Mouse (Mus musculus) liver, embryonic 11.5 days (tissue): ENCODE measurements around the gene Usp4. TPM values are rescaled to one million over a fixed set of nuclear protein-coding genes. Genes with fewer than 3 reads are reported as not detected.

ENCODE experiments used
- ATAC-seq: fragments of 200-750 bp; cut with Nextera tagmentation; replicated peaks from 2 replicates; pipeline ENCODE4 v1.8.0; 2017; ENCODE audit warnings: moderate number of reproducible peaks, mild to moderate bottlenecking, moderate TSS enrichment, moderate library complexity; ENCODE audit not compliant: low FRiP score
- DNase-seq: peaks from one replicate; pipeline ENCODE4 v3.0.0-alpha.2; 2017; ENCODE audit warnings: low spot score
- H3K27ac ChIP-seq: fragments of 300-500 bp; sonication (generic); 2 replicates; pipeline ENCODE4 v1.5.1; 2014; ENCODE audit warnings: mild to moderate bottlenecking, low read depth, low read length, control low read depth
- H3K27me3 ChIP-seq: fragments of 300-500 bp; sonication (generic); replicated peaks from 2 replicates; pipeline ENCODE4 v1.6.1; 2014; ENCODE audit warnings: low read length, mixed read lengths; ENCODE audit not compliant: control insufficient read depth, insufficient read depth
- H3K36me3 ChIP-seq: fragments of 300-500 bp; sonication (generic); 2 replicates; pipeline ENCODE4 v1.6.1; 2014; ENCODE audit warnings: mild to moderate bottlenecking, low read length, moderate library complexity, mixed read lengths; ENCODE audit not compliant: control insufficient read depth, insufficient read depth
- H3K4me1 ChIP-seq: fragments of 300-500 bp; sonication (generic); replicated peaks from 2 replicates; pipeline ENCODE4 v1.6.1; 2014; ENCODE audit warnings: low read length, mixed read lengths; ENCODE audit not compliant: control insufficient read depth, insufficient read depth
- H3K4me2 ChIP-seq: fragments of 300-500 bp; sonication (generic); 2 replicates; pipeline ENCODE4 v1.6.1; 2014; ENCODE audit warnings: mild to moderate bottlenecking, control low read depth, moderate library complexity
- H3K4me3 ChIP-seq: fragments of 300-500 bp; sonication (generic); 2 replicates; pipeline ENCODE4 v1.5.1; 2014; ENCODE audit warnings: low read depth, low read length, control low read depth
- H3K9ac ChIP-seq: fragments of 300-500 bp; sonication (generic); 2 replicates; pipeline ENCODE4 v1.6.1; 2014; ENCODE audit warnings: low read depth, low read length, control low read depth
- H3K9me3 ChIP-seq: fragments of 300-500 bp; sonication (generic); 2 replicates; pipeline ENCODE4 v1.6.1; 2016; ENCODE audit warnings: low read length, inconsistent platforms, mixed read lengths; ENCODE audit not compliant: control insufficient read depth
- WGBS: fragments of 180-500 bp; shearing (Covaris S2); extraction: QIAGEN DNeasy Blood & Tissue Kit; methylation state at CpG from one replicate; pipeline ENCODE4 v1.1.7; 2014; 5-methylcytosine and 5-hydroxymethylcytosine counted together
- polyA plus RNA-seq: library from polyadenylated mRNA; unstranded; fragments of >200 nt; fragmentation: Nextera tagmentation; extraction: Ambion mirVana; gene quantifications from 2 replicates; pipeline ENCODE4 v1.2.1, GENCODE M21; 2014

Gene Usp4
- polyA plus RNA-seq, 1 experiment from 2014 or later = 114 TPM

DNA sequence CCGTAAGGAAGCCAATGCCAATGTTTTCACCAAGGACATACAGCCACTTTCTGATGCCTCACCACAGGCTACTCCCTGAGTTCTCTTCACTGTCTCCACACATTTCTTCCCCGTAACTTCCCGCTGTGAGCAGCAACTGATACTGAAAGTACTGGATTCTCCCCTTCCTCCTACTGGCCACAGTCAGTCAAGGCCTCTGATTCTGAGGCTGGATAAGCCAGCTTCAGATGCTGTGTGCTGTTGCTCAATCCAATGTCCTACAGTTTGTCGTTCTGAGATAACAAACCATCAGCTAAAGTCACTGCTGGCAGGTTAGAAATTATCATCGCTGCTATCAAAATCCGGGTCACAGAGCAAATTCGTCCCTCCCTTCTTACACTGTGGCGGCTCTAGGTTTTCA, 56.8 kb downstream of the Usp4 start:
- Histone ChIP-seq H3K4me1 (peaks cover 6% of the 10 kb centered on the region), H3K27me3 (no peaks in the 10 kb centered on the region), H3K9ac (no peak overlapping the region), H3K36me3 (no peaks in the 10 kb centered on the region), H3K4me2 (0 out of 2 replicates have a peak overlapping the region, but pooled peaks have one; percentile 3), H3K27ac (no peak overlapping the region), H3K9me3 (no peaks in the 10 kb centered on the region), H3K4me3 (no peak overlapping the region)
- DNase-seq (no peak), ATAC-seq (no peak; the same call in 1 of the 2 replicates)
- 48% methylated on average over 8 of the region's 8 CpGs for WGBS

DNA sequence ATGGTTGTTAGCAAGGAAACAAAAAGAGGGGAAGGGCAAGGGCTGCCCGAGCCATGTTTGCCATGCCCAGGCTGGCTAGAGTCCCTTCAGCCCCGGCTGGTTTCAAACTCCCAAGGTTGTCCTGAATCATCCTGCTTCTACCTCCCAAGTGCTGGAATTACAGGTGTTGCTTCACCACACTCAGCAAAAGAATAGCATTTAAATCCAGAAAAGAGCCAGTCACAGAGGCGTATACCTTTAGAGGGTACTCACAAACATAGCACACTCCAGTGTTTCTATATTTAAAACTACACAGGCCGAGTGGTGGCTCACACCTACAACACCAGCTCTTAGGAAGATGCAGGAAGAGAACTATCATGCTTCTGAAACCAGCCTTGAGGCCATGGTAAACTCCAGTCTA, 61.9 kb downstream of the Usp4 start:
- ATAC-seq = no peak
- no peaks in the 10 kb centered on the region for H3K9me3 ChIP-seq
- H3K27ac ChIP-seq = no peak overlapping the region

DNA sequence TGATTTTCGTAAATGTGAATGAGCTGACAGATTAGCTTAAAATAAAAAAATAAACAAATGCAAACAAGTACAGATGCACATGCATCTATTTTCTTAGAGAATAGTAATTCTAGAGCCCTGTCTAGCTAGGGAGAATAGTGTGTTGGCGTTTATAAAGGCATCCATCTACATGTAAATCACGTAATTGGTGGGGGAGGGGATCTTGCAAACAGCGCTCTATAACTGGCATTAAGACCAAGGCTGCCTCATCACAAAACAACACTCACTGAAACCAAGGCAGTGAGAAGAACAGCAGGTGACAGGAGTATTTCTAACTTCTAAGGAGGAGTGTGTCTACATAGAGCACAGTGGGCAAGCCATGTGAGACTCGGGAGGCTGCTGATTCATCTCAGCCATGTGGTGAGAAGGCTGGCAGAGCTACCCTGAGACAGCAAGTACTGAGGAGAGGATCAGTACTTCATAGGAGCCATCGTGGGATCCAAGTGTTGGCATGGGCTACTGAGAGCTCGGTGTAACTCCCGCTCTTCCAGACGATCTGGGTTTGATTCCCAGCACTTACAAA, 63.8 kb downstream of the Usp4 start:
- H3K4me3 ChIP-seq = no peak overlapping the region
- H3K36me3 ChIP-seq = no peaks in the 10 kb centered on the region
- no peaks in the 10 kb centered on the region for H3K4me1 ChIP-seq
- H3K27ac ChIP-seq = no peak overlapping the region
- no peaks in the 10 kb centered on the region for H3K27me3 ChIP-seq
- no peak overlapping the region for H3K9ac ChIP-seq
- WGBS = 78% methylated on average over 9 of the region's 9 CpGs
- H3K9me3 ChIP-seq = no peaks in the 10 kb centered on the region
- DNase-seq = no peak
- ATAC-seq = no peak
- H3K4me2 ChIP-seq = no peak overlapping the region

More for the DNA sequence above, 61.9 kb downstream of the Usp4 start:
- Histone ChIP-seq H3K36me3 (no peaks in the 10 kb centered on the region), H3K27me3 (no peaks in the 10 kb centered on the region), H3K4me3 (no peak overlapping the region), H3K9ac (no peak overlapping the region), H3K4me1 (peaks cover 4% of the 10 kb centered on the region), H3K4me2 (no peak overlapping the region)
- no peak for DNase-seq
- WGBS = 81% methylated on average over 4 of the region's 4 CpGs

- DNase-seq (no peak), ATAC-seq (no peak)
- no peaks in the 10 kb centered on the region for H3K4me1 ChIP-seq
- no peak overlapping the region for H3K4me2 ChIP-seq
- H3K27me3 ChIP-seq = no peaks in the 10 kb centered on the region
- WGBS = 83% methylated on average over 1 of the region's 1 CpGs
- H3K36me3 ChIP-seq = no peaks in the 10 kb centered on the region
- H3K9ac ChIP-seq = no peak overlapping the region
- no peak overlapping the region for H3K4me3 ChIP-seq
- no peaks in the 10 kb centered on the region for H3K9me3 ChIP-seq
- no peak overlapping the region for H3K27ac ChIP-seq
Observed at GRCm38 (mm10) chr9:108412221-108412620, 64.6 kb downstream of the Usp4 start.

DNA sequence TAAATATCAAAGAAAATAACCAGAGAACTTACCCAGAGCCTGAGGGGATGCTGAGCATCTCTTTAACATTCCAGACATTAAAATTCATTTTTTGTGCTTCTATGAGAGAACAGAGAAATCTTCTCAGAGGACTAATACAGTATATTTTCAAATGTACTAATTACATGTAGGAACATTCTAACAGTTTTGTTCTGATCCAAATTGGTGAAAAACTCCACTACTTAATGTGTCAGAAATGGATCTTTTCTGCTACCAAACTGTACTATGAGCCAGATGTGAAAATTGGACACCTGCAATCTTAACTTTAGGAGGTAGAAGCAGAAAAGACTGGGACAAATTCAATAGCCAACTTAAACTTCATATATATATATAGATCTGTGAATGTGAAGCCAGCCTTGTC, 80.7 kb downstream of the Usp4 start, which contains the start of gene Ccdc36:
Gene Ccdc36, minus strand, starts transcription at position 101 of the 400 bp plus-strand sequence.
- Histone ChIP-seq H3K27ac (no peak within 1 kb of the TSS), H3K27me3 (no peaks in the 10 kb centered on the region), H3K9me3 (no peaks in the 10 kb centered on the region), H3K4me3 (no peak within 1 kb of the TSS), H3K4me1 (no peaks in the 10 kb centered on the region), H3K4me2 (no peak within 1 kb of the TSS), H3K9ac (no peak within 1 kb of the TSS), H3K36me3 (no peaks in the 10 kb centered on the region)
- DNase-seq = no peak
- no peak for ATAC-seq

- 44% methylated on average over 32 of the region's 32 CpGs for WGBS
- Histone ChIP-seq H3K27me3 (no peaks in the 10 kb centered on the region), H3K27ac (no peak overlapping the region), H3K4me3 (0 out of 2 replicates have a peak overlapping the region, but pooled peaks have one; percentile 0), H3K9ac (no peak overlapping the region), H3K4me2 (peak overlapping the region; percentile 37), H3K36me3 (no peaks in the 10 kb centered on the region), H3K4me1 (no peaks in the 10 kb centered on the region), H3K9me3 (no peaks in the 10 kb centered on the region)
- DNase-seq = peak; percentile 45
- ATAC-seq = peak; percentile 58; the same call in 1 of the 2 replicates
Observed at GRCm38 (mm10) chr9:108431431-108432067, 83.9 kb downstream of the Usp4 start.

DNA sequence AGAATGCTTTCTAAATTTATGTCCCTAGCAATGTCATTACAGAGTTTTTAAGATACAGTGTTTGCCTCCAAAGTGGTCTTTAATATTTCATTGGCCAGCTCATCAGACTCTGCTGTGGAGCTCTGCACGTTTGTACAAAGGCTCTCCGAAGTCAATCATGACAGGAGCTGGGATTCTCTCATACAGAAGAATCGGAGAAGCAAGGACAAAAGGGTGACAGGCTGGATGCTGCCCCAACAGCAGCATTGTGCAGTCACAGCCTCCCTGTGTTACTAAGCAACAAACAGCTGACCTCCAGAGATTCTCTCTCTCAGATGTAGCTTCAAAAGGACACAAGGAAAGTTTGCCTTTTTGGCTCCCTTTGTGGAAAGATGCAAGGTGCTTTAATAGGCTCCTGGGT, 88.5 kb downstream of the Usp4 start, which contains the start of gene BC048562:
Gene BC048562, plus strand, starts transcription at position 301 of the 400 bp plus-strand sequence.
- Histone ChIP-seq H3K9me3 (no peaks in the 10 kb centered on the region), H3K36me3 (no peaks in the 10 kb centered on the region), H3K9ac (no peak within 1 kb of the TSS), H3K4me3 (no peak within 1 kb of the TSS), H3K4me2 (no peak within 1 kb of the TSS), H3K27me3 (no peaks in the 10 kb centered on the region), H3K4me1 (no peaks in the 10 kb centered on the region), H3K27ac (no peak within 1 kb of the TSS)
- no peak for ATAC-seq
- DNase-seq = no peak
- 70% methylated on average over 3 of the region's 3 CpGs for WGBS

DNA sequence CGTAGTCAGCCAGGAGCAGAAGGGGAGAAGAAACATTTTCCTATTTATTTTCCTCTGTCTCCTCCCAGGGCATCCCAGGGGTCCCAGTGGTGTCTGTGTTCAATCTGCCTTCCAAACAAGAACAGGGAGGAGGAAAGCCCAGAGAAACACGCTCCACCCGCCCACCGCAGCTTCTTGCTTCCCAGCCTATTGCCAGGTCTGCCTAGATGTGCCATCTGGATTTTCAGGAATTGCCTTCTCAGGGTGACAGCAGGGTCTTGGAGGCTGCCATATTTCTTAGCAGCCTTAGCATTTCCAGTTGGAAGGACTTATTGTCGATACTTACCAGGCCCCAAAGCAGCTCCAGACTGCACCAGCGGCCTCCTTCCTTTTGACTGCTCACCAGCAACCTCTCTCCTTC, 91.5 kb downstream of the Usp4 start:
- DNase-seq (no peak), ATAC-seq (no peak)
- no peaks in the 10 kb centered on the region for H3K36me3 ChIP-seq
- no peak overlapping the region for H3K27ac ChIP-seq
- no peaks in the 10 kb centered on the region for H3K4me1 ChIP-seq
- H3K27me3 ChIP-seq = no peaks in the 10 kb centered on the region
- H3K9me3 ChIP-seq = no peaks in the 10 kb centered on the region
- H3K9ac ChIP-seq = no peak overlapping the region
- no peak overlapping the region for H3K4me2 ChIP-seq
- WGBS = 84% methylated on average over 6 of the region's 6 CpGs
- no peak overlapping the region for H3K4me3 ChIP-seq

DNA sequence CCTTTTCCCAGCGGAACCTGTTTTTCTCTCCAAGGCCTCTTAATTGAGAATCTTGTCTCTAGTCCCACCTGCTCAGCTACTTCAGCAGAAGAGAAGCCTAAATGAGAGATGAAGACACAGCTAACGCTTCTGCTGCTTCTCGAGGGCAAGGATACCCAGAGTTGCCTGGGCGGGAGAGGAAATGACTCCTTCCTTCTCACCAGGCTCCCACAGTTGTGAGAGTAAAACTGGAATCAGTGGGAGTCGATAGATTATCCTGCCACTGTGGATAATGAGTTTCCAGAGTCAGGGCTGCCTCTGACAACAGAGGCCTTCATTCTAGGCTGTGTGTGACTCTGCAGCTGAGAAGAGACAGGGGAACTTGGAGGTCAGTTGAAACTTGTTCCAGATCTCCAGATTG, 92.8 kb downstream of the Usp4 start:
- H3K27ac ChIP-seq = no peak overlapping the region
- DNase-seq = no peak
- ATAC-seq = no peak

More for the DNA sequence above, 92.8 kb downstream of the Usp4 start:
- Histone ChIP-seq H3K4me1 (no peaks in the 10 kb centered on the region; the same call in 1 of the 2 replicates), H3K27me3 (no peaks in the 10 kb centered on the region), H3K9me3 (no peaks in the 10 kb centered on the region), H3K4me3 (no peak overlapping the region), H3K4me2 (no peak overlapping the region), H3K9ac (no peak overlapping the region), H3K36me3 (no peaks in the 10 kb centered on the region)
- WGBS = 63% methylated on average over 5 of the region's 5 CpGs
